Mouse (Mus musculus): ENCODE results near the gene Vmn2r2. TPM values are rescaled to one million over a fixed set of nuclear protein-coding genes. Genes with fewer than 3 reads are reported as not detected.

The Vmn2r2 gene
- 0.09 TPM in 1 of 2 replicates, not detected in the other for polyA plus RNA-seq (2016; fragmentation: Nextera tagmentation; extraction: Ambion mirVana)

- 80% methylated on average over 2 of the region's 2 CpGs for WGBS
- DNase-seq (ENCODE audit: low spot score) = no peak
- Histone ChIP-seq H3K27me3 (ENCODE audit: insufficient read depth, poor library complexity, severe bottlenecking) (no peaks in the 10 kb centered on the region), H3K4me3 (no peak within 1 kb of the TSS), H3K36me3 (no peaks in the 10 kb centered on the region), H3K9me3 (no peaks in the 10 kb centered on the region), H3K4me1 (no peaks in the 10 kb centered on the region), H3K27ac (no peak within 1 kb of the TSS)
These were observed at the start of gene Vmn2r2 for GRCm38 (mm10) chr3:64141878-64142508. Vmn2r2 (minus strand) TSS chr3:64141928.

- Histone ChIP-seq H3K36me3 (no peaks in the 10 kb centered on the region), H3K9me3 (no peaks in the 10 kb centered on the region), H3K4me1 (no peaks in the 10 kb centered on the region), H3K4me3 (no peak overlapping the region), H3K27ac (no peak overlapping the region), H3K27me3 (ENCODE audit: insufficient read depth, poor library complexity, severe bottlenecking) (no peaks in the 10 kb centered on the region)
- no peak for DNase-seq (ENCODE audit: low spot score)
- WGBS = 84% methylated on average over 11 of the region's 11 CpGs
These were observed 28.2 kb downstream of the Vmn2r2 start for GRCm38 (mm10) chr3:64113352-64114046.

GRCm38 (mm10) chr3:64112707-64113106 lies 29.0 kb downstream of the Vmn2r2 start:
- H3K36me3 ChIP-seq = no peaks in the 10 kb centered on the region
- H3K27ac ChIP-seq = no peak overlapping the region
- no peak for DNase-seq (ENCODE audit: low spot score)
- no peaks in the 10 kb centered on the region for H3K4me1 ChIP-seq
- H3K4me3 ChIP-seq = no peak overlapping the region
- 74% methylated on average over 1 of the region's 1 CpGs for WGBS
- H3K9me3 ChIP-seq = no peaks in the 10 kb centered on the region
- no peaks in the 10 kb centered on the region for H3K27me3 ChIP-seq (ENCODE audit: insufficient read depth, poor library complexity, severe bottlenecking)

- 84% methylated on average over 4 of the region's 4 CpGs for WGBS
- Histone ChIP-seq H3K27ac (no peak within 1 kb of the TSS), H3K27me3 (ENCODE audit: insufficient read depth, poor library complexity, severe bottlenecking) (no peaks in the 10 kb centered on the region), H3K4me3 (no peak within 1 kb of the TSS), H3K36me3 (no peaks in the 10 kb centered on the region), H3K9me3 (no peaks in the 10 kb centered on the region), H3K4me1 (no peaks in the 10 kb centered on the region)
- no peak for DNase-seq (ENCODE audit: low spot score)
These were observed 60.5 kb downstream of the Vmn2r2 start, which contains the start of gene Vmn2r1 for GRCm38 (mm10) chr3:64081247-64081646. Vmn2r1 (plus strand) TSS chr3:64081547.

Other genes starting within 250 kb of the Vmn2r2 start
- gene Plch1, start 242.5 kb downstream of the Vmn2r2 start, polyA plus RNA-seq (2016; fragmentation: Nextera tagmentation; extraction: Ambion mirVana) = 1.0 and 2.0 TPM in 2 replicates
- gene E130311K13Rik, start 212.5 kb downstream of the Vmn2r2 start, polyA plus RNA-seq (2016; fragmentation: Nextera tagmentation; extraction: Ambion mirVana) = 3.9 and 5.1 TPM in 2 replicates
- 10.9 and 12.0 TPM in 2 replicates for gene Slc33a1, start 177.2 kb downstream of the Vmn2r2 start, polyA plus RNA-seq (2016; fragmentation: Nextera tagmentation; extraction: Ambion mirVana)
- gene Gmps, start 165.8 kb downstream of the Vmn2r2 start, polyA plus RNA-seq (2016; fragmentation: Nextera tagmentation; extraction: Ambion mirVana) = 52.2 TPM in 2 replicates
- 0.01 TPM in 1 of 2 replicates, not detected in the other for gene Vmn2r1, start 60.4 kb downstream of the Vmn2r2 start, polyA plus RNA-seq (2016; fragmentation: Nextera tagmentation; extraction: Ambion mirVana)
- not detected in 2 replicates for gene Vmn2r3, start 147.8 kb upstream of the Vmn2r2 start, polyA plus RNA-seq (2016; fragmentation: Nextera tagmentation; extraction: Ambion mirVana)

Data from heart, embryonic 10.5 days (tissue).